Mouse (Mus musculus): ENCODE measurements around the gene Ptgr2. TPM values are rescaled to one million over a fixed set of nuclear protein-coding genes. Genes with fewer than 3 reads are reported as not detected.

The Ptgr2 gene
- polyA plus RNA-seq, 1 experiment from 2014 or later: 45.6 TPM

- Histone ChIP-seq H3K4me1 (replicated peaks; ENCODE audit: insufficient read depth, low read length) (no peaks in the 10 kb centered on the region), H3K27ac (no peak overlapping the region), H3K36me3 (ENCODE audit: insufficient read depth, low read length) (no peaks in the 10 kb centered on the region), H3K4me2 (ENCODE audit: low read length) (no peak overlapping the region), H3K4me3 (replicated peaks; ENCODE audit: low read depth, low read length) (no peak overlapping the region), H3K9me3 (replicated peaks; ENCODE audit: low read length) (no peaks in the 10 kb centered on the region), H3K9ac (ENCODE audit: low read depth, low read length) (no peak overlapping the region), H3K27me3 (ENCODE audit: insufficient read depth, low read length) (no peaks in the 10 kb centered on the region)
- WGBS: 82% methylated on average over 2 of the region's 2 CpGs
- no peak for DNase-seq (ENCODE audit: low spot score)
- no peak for ATAC-seq (replicated peaks; ENCODE audit: low FRiP score, low read depth)
- TF ChIP-seq CTCF (IDR thresholded peaks at IDR 0.05; ENCODE audit: low read depth): no peak
Observed at GRCm38 (mm10) chr12:84276288-84276687, 8.7 kb upstream of the Ptgr2 start.

GRCm38 (mm10) chr12:84276799-84277198, 8.2 kb upstream of the Ptgr2 start:
- Histone ChIP-seq H3K9me3 (replicated peaks; ENCODE audit: low read length) (no peaks in the 10 kb centered on the region), H3K4me2 (ENCODE audit: low read length) (no peak overlapping the region), H3K27me3 (ENCODE audit: insufficient read depth, low read length) (no peaks in the 10 kb centered on the region), H3K4me3 (replicated peaks; ENCODE audit: low read depth, low read length) (no peak overlapping the region), H3K27ac (no peak overlapping the region), H3K4me1 (replicated peaks; ENCODE audit: insufficient read depth, low read length) (no peaks in the 10 kb centered on the region), H3K36me3 (ENCODE audit: insufficient read depth, low read length) (no peaks in the 10 kb centered on the region), H3K9ac (ENCODE audit: low read depth, low read length) (no peak overlapping the region)
- ATAC-seq (replicated peaks; ENCODE audit: low FRiP score, low read depth) (no peak), DNase-seq (ENCODE audit: low spot score) (no peak)
- 87% methylated on average over 4 of the region's 4 CpGs for WGBS
- peak; percentile 30 for TF ChIP-seq CTCF (IDR thresholded peaks at IDR 0.05; ENCODE audit: low read depth)

GRCm38 (mm10) chr12:84277832-84278231, 7.2 kb upstream of the Ptgr2 start:
- no peaks in the 10 kb centered on the region for H3K27me3 ChIP-seq (ENCODE audit: insufficient read depth, low read length)
- ATAC-seq (replicated peaks; ENCODE audit: low FRiP score, low read depth) (no peak), DNase-seq (ENCODE audit: low spot score) (no peak)
- no peak overlapping the region for H3K27ac ChIP-seq
- no peak; the same call in 1 of the 2 replicates for TF ChIP-seq CTCF (IDR thresholded peaks at IDR 0.05; ENCODE audit: low read depth)
- H3K9me3 ChIP-seq (replicated peaks; ENCODE audit: low read length): no peaks in the 10 kb centered on the region
- no peak overlapping the region for H3K4me3 ChIP-seq (replicated peaks; ENCODE audit: low read depth, low read length)
- H3K36me3 ChIP-seq (ENCODE audit: insufficient read depth, low read length): no peaks in the 10 kb centered on the region
- WGBS: 72% methylated on average over 3 of the region's 3 CpGs
- no peak overlapping the region for H3K9ac ChIP-seq (ENCODE audit: low read depth, low read length)
- no peaks in the 10 kb centered on the region for H3K4me1 ChIP-seq (replicated peaks; ENCODE audit: insufficient read depth, low read length)
- H3K4me2 ChIP-seq (ENCODE audit: low read length): no peak overlapping the region

- TF ChIP-seq CTCF (IDR thresholded peaks at IDR 0.05; ENCODE audit: low read depth): no peak
- Histone ChIP-seq H3K9me3 (replicated peaks; ENCODE audit: low read length) (no peaks in the 10 kb centered on the region), H3K4me1 (replicated peaks; ENCODE audit: insufficient read depth, low read length) (no peaks in the 10 kb centered on the region), H3K27me3 (ENCODE audit: insufficient read depth, low read length) (no peaks in the 10 kb centered on the region), H3K4me3 (replicated peaks; ENCODE audit: low read depth, low read length) (no peak overlapping the region), H3K9ac (ENCODE audit: low read depth, low read length) (no peak overlapping the region), H3K4me2 (ENCODE audit: low read length) (no peak overlapping the region), H3K36me3 (ENCODE audit: insufficient read depth, low read length) (no peaks in the 10 kb centered on the region), H3K27ac (no peak overlapping the region)
- ATAC-seq (replicated peaks; ENCODE audit: low FRiP score, low read depth) (no peak), DNase-seq (ENCODE audit: low spot score) (no peak)
- 76% methylated on average over 7 of the region's 7 CpGs for WGBS
Observed at GRCm38 (mm10) chr12:84278901-84279300, 6.1 kb upstream of the Ptgr2 start.

- peak overlapping the region; percentile 86 for H3K27ac ChIP-seq
- ATAC-seq (replicated peaks; ENCODE audit: low FRiP score, low read depth) (no peak), DNase-seq (ENCODE audit: low spot score) (no peak)
- H3K9me3 ChIP-seq (replicated peaks; ENCODE audit: low read length): no peaks in the 10 kb centered on the region
- 0 out of 2 replicates have a peak, but pooled peaks cover 4% of the 10 kb centered on the region for H3K4me1 ChIP-seq (replicated peaks; ENCODE audit: insufficient read depth, low read length)
- H3K4me2 ChIP-seq (ENCODE audit: low read length): peak overlapping the region; percentile 60
- 77% methylated on average over 14 of the region's 14 CpGs for WGBS
- H3K27me3 ChIP-seq (ENCODE audit: insufficient read depth, low read length): no peaks in the 10 kb centered on the region
- peak overlapping the region; percentile 69; the same call in 1 of the 2 replicates for H3K9ac ChIP-seq (ENCODE audit: low read depth, low read length)
- TF ChIP-seq CTCF (IDR thresholded peaks at IDR 0.05; ENCODE audit: low read depth): no peak
- peak overlapping the region; percentile 45 for H3K4me3 ChIP-seq (replicated peaks; ENCODE audit: low read depth, low read length)
- no peaks in the 10 kb centered on the region for H3K36me3 ChIP-seq (ENCODE audit: insufficient read depth, low read length)
Observed at GRCm38 (mm10) chr12:84284391-84284790, 641 bp upstream of the Ptgr2 start.

GRCm38 (mm10) chr12:84285593-84285968, 549 bp downstream of the Ptgr2 start:
- Histone ChIP-seq H3K9me3 (replicated peaks; ENCODE audit: low read length) (no peaks in the 10 kb centered on the region), H3K27ac (peak overlapping the region; percentile 80), H3K36me3 (ENCODE audit: insufficient read depth, low read length) (no peaks in the 10 kb centered on the region), H3K4me1 (replicated peaks; ENCODE audit: insufficient read depth, low read length) (0 out of 2 replicates have a peak, but pooled peaks cover 4% of the 10 kb centered on the region), H3K4me2 (ENCODE audit: low read length) (peak overlapping the region; percentile 60), H3K27me3 (ENCODE audit: insufficient read depth, low read length) (no peaks in the 10 kb centered on the region), H3K4me3 (replicated peaks; ENCODE audit: low read depth, low read length) (peak overlapping the region; percentile 45), H3K9ac (ENCODE audit: low read depth, low read length) (peak overlapping the region; percentile 69)
- no peak for TF ChIP-seq CTCF (IDR thresholded peaks at IDR 0.05; ENCODE audit: low read depth)
- 31% methylated on average over 8 of the region's 8 CpGs for WGBS
- ATAC-seq (replicated peaks; ENCODE audit: low FRiP score, low read depth): no peak; the same call in 1 of the 2 replicates
- peak; percentile 11 for DNase-seq (ENCODE audit: low spot score)

- peak; percentile 68 for TF ChIP-seq CTCF (IDR thresholded peaks at IDR 0.05; ENCODE audit: low read depth)
- Histone ChIP-seq H3K27ac (no peak overlapping the region), H3K27me3 (ENCODE audit: insufficient read depth, low read length) (no peaks in the 10 kb centered on the region), H3K36me3 (ENCODE audit: insufficient read depth, low read length) (0 out of 2 replicates have a peak, but pooled peaks cover under 1% of the 10 kb centered on the region), H3K4me3 (replicated peaks; ENCODE audit: low read depth, low read length) (no peak overlapping the region), H3K9ac (ENCODE audit: low read depth, low read length) (no peak overlapping the region), H3K9me3 (replicated peaks; ENCODE audit: low read length) (no peaks in the 10 kb centered on the region), H3K4me1 (replicated peaks; ENCODE audit: insufficient read depth, low read length) (0 out of 2 replicates have a peak, but pooled peaks cover 4% of the 10 kb centered on the region), H3K4me2 (ENCODE audit: low read length) (no peak overlapping the region)
- no peak for ATAC-seq (replicated peaks; ENCODE audit: low FRiP score, low read depth)
- WGBS: 71% methylated on average over 3 of the region's 3 CpGs
- peak; percentile 42 for DNase-seq (ENCODE audit: low spot score)
Observed at GRCm38 (mm10) chr12:84288461-84288860, 3.4 kb downstream of the Ptgr2 start.

Measured in kidney, postnatal 0 days (tissue).